Mouse (Mus musculus) splenic B cell, adult 2 months (primary cell): ENCODE results near the gene 2010315B03Rik.
"Not testable (repeated sequence)": the region's sequence is repeated elsewhere in the genome, so short reads cannot be mapped to it uniquely, and the experiment has no call there.

ENCODE experiments used
- DNase-seq: peaks from one replicate; pipeline ENCODE4 v3.0.0-alpha.2; 2011; ENCODE audit warnings: low read depth, low spot score
- H3K27me3 ChIP-seq: 2 replicates; pipeline ENCODE4 v1.6.1; 2012; ENCODE audit warnings: mild to moderate bottlenecking, low read length, moderate library complexity, mixed read lengths; ENCODE audit not compliant: control insufficient read depth, poor library complexity, insufficient read depth, severe bottlenecking
- H3K36me3 ChIP-seq: 2 replicates; pipeline ENCODE4 v1.6.1; 2012; ENCODE audit warnings: mild to moderate bottlenecking, low read length, moderate library complexity, mixed read lengths; ENCODE audit not compliant: control insufficient read depth, poor library complexity, insufficient read depth, severe bottlenecking

The 2010315B03Rik gene

GRCm38 (mm10) chr9:124257200-124258066 is 55.1 kb downstream of the 2010315B03Rik start:
- H3K27me3 ChIP-seq = no peaks in the 10 kb centered on the region
- peak; percentile 79 for DNase-seq
- H3K36me3 ChIP-seq = no peaks in the 10 kb centered on the region

GRCm38 (mm10) chr9:124256271-124257199 is 56.0 kb downstream of the 2010315B03Rik start:
- H3K27me3 ChIP-seq, H3K36me3 ChIP-seq: not testable (repeated sequence)
- DNase-seq = peak; percentile 59

GRCm38 (mm10) chr9:124251438-124251837 is 61.1 kb downstream of the 2010315B03Rik start:
- no peaks in the 10 kb centered on the region for H3K27me3 ChIP-seq
- H3K36me3 ChIP-seq = no peaks in the 10 kb centered on the region
- DNase-seq = no peak
